Mouse (Mus musculus): ENCODE measurements around the gene Utrn. TPM values are rescaled to one million over a fixed set of nuclear protein-coding genes. Genes with fewer than 3 reads are reported as not detected.

The Utrn gene
- total RNA-seq (2023) = 10 to 100 TPM; 60.2 to 67.1 TPM

DNA sequence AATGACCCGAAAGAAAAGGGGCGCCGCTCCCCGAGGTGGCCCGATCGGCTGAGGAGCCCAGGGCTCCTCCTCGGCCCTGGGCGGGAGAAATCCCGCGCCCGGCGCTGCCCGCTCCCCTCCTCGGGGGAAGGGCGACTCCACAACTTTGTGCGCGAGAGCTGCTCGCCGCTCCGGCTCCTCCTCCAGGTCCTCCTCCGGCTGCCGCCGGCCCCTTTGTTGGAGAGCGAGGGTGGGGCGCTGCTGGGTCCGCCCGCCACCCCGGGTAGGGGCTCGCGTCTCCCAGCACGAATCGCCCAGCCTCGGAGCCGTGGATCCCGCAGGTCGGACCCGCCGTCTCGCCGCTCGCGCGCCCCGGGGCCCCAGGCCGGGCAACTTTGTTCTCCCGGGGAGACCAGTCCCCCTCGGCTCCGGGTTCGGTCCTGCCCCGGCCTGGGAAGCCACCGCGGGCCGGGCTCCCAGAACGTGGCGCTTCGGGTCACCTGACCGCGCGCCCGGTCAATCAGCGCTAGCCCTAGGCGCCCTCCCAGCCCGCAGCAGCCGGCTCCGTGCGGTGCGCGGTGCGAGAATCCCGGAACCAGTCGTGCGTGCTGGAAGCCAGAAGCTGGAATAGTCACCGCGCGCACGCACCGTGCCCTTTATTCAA is at the start of gene Utrn:
Gene Utrn, minus strand, starts transcription at position 337 of the 643 bp plus-strand sequence.

Other genes starting within 250 kb of the Utrn start
- 10 to 100 TPM; 84.3 to 90.2 TPM for gene Stx11, start 94.9 kb upstream of the Utrn start, total RNA-seq (2023)
- gene Sf3b5, start 136.0 kb upstream of the Utrn start, total RNA-seq (2023) = 1 to 10 TPM; 7.6 to 8.4 TPM
- 1 to 10 TPM; 3.3 to 3.6 TPM for gene Plagl1, start 191.1 kb upstream of the Utrn start, total RNA-seq (2023)